Mouse (Mus musculus) heart, adult 2 months (tissue): ENCODE data around the gene Uox.

ENCODE experiments used
- CTCF ChIP-seq: fragments of 200-600 bp; IDR thresholded peaks from 2 replicates; pipeline ENCODE4 v1.8.1; 2022; ENCODE audit warnings: antibody characterized with exemption, mild to moderate bottlenecking, moderate library complexity
- EP300 ChIP-seq: fragments of 200-500 bp; IDR thresholded peaks from 2 replicates; pipeline ENCODE4 v1.6.1; 2011; ENCODE audit warnings: low read depth, low read length, control low read depth; ENCODE audit not compliant: insufficient read depth
- POLR2A ChIP-seq: fragments of 200-500 bp; IDR thresholded peaks from 2 replicates; pipeline ENCODE4 v1.6.1; 2011; ENCODE audit warnings: mild to moderate bottlenecking, low read depth, low read length, control low read depth; ENCODE audit not compliant: insufficient read depth

DNA sequence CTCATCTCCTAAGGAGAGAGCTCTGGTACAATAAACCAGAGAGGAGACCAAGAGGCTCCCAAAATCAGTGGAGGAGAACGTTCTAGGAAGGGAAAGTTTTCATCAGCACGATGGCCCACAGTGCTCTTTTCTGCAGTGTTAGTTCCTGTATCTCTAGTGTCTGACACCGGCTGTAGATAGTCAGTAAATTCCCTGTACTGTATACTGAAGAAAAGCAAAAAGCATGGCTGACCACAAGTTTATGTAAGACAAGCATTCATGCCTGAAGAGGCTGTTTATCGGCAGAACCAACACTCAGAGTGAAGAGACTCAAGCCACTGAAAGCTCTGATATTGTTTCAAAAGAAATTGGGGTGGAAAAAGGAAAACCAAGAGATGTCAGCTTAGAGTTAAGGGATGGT, 13.3 kb downstream of the Uox start:
- TF ChIP-seq CTCF (no peak), POLR2A (no peak), EP300 (no peak)
